Mouse (Mus musculus) cortical plate, adult 2 months (tissue): ENCODE measurements around the gene Tmem222.

ENCODE experiments used
- CTCF ChIP-seq: fragments of 200-500 bp; IDR thresholded peaks from 2 replicates; pipeline ENCODE4 v1.5.1; 2011; ENCODE audit warnings: mild to moderate bottlenecking, control low read depth, low read length; ENCODE audit not compliant: insufficient read depth; ENCODE audit errors: extremely low read depth
- POLR2A ChIP-seq: fragments of 200-500 bp; IDR thresholded peaks from 2 replicates; pipeline ENCODE4 v1.6.1; 2011; ENCODE audit warnings: mild to moderate bottlenecking, low read length, control low read depth; ENCODE audit not compliant: insufficient read depth; ENCODE audit errors: extremely low read depth

DNA sequence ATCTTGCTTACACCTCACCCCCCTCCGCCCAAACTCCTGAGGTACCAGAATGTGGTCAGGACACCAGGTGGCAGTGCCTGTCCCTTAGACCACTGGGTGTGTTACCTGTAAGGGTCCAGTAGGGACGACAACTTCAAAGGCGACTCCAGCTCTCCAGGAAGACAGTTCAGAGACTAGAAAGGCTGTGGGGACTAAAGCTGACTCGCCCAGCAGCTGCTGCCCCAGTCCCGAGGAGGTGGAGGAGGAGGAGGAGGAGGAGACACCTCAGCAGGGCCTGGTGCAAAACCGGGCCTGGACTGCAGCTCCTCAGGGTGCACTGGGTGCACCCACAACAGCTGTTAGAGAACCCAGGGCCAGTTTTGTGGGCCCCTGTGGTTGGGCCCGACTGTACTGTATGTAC, 14.7 kb downstream of the Tmem222 start, which contains the start of gene Sytl1:
- no peak for TF ChIP-seq POLR2A
- no peak for TF ChIP-seq CTCF
